Mouse (Mus musculus): ENCODE results near the gene Gm13078. TPM values are rescaled to one million over a fixed set of nuclear protein-coding genes. Genes with fewer than 3 reads are reported as not detected.

Gm13078 gene
- not detected in 2 replicates for polyA plus RNA-seq (2012; rRNA removed)
- polyA plus RNA-seq (2014; fragmentation: Nextera tagmentation; extraction: Ambion mirVana), result not detected in 2 replicates

DNA sequence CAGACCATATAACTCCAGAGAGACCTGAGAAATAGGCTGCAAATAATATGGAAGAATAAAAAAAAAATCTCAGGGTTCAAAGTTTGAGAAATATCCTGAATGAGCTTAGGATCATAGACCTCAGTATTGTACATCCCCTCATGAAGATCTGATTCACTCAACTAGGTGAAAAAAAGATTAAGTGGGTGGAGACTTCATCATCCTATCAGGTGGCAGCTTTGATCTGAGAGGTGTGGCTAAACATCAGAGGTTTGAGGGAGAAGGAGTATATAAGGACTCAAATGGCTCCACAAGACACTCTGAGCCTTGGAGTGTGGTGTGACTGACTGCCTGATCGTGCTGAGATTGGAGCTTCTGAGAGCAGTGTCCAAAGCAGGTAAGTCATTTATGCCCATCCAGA lies at the start of gene Gm13078:
Gm13078 (plus strand) TSS at position 301 of the 400 bp plus-strand sequence.
- H3K4me1 ChIP-seq (replicated peaks; ENCODE audit: control insufficient read depth in 2 of 2, insufficient read depth in 2 of 2, low read length in 1 of 2), result no peaks in the 10 kb centered on the region
- H3K9me3 ChIP-seq (ENCODE audit: control insufficient read depth, low read length), result no peaks in the 10 kb centered on the region
- H3K27me3 ChIP-seq (ENCODE audit: control insufficient read depth, insufficient read depth, low read length), result no peaks in the 10 kb centered on the region
- no peak for TF ChIP-seq EP300 (IDR thresholded peaks at IDR 0.05; ENCODE audit: low read depth)
- TF ChIP-seq CTCF (IDR thresholded peaks at IDR 0.05; ENCODE audit: low read depth), result no peak
- no peak within 1 kb of the TSS for H3K4me3 ChIP-seq (ENCODE audit: insufficient read depth in 1 of 2, low read depth in 2 of 2, low read length in 2 of 2)
- no peak for DNase-seq (ENCODE audit: low read depth in 3 of 3, low spot score in 3 of 3)
- no peak for ATAC-seq (ENCODE audit: insufficient read depth)
- no peak within 1 kb of the TSS for H3K27ac ChIP-seq
- H3K9ac ChIP-seq (replicated peaks), result no peak within 1 kb of the TSS
- WGBS (ENCODE audit: insufficient replicate concordance), result 58% methylated on average over 1 of the region's 1 CpGs
- H3K4me2 ChIP-seq (ENCODE audit: low read depth), result no peak within 1 kb of the TSS
- no peaks in the 10 kb centered on the region for H3K36me3 ChIP-seq (replicated peaks; ENCODE audit: control insufficient read depth, insufficient read depth, low read depth)

- H3K9ac ChIP-seq (replicated peaks), result no peak within 1 kb of the TSS
- ATAC-seq (ENCODE audit: insufficient read depth), result no peak
- no peak within 1 kb of the TSS for H3K4me2 ChIP-seq (ENCODE audit: low read depth)
- no peaks in the 10 kb centered on the region for H3K36me3 ChIP-seq (replicated peaks; ENCODE audit: control insufficient read depth, insufficient read depth, low read depth)
- no peak within 1 kb of the TSS for H3K4me3 ChIP-seq (ENCODE audit: insufficient read depth in 1 of 2, low read depth in 2 of 2, low read length in 2 of 2)
- 0 out of 2 replicates have a peak, but pooled peaks cover 2% of the 10 kb centered on the region for H3K9me3 ChIP-seq (ENCODE audit: control insufficient read depth, low read length)
- no peak within 1 kb of the TSS for H3K27ac ChIP-seq
- H3K27me3 ChIP-seq (ENCODE audit: control insufficient read depth, insufficient read depth, low read length), result no peaks in the 10 kb centered on the region
- 46% methylated on average over 2 of the region's 2 CpGs for WGBS (ENCODE audit: insufficient replicate concordance)
- no peak for TF ChIP-seq EP300 (IDR thresholded peaks at IDR 0.05; ENCODE audit: low read depth)
- TF ChIP-seq CTCF (IDR thresholded peaks at IDR 0.05; ENCODE audit: low read depth), result no peak
- no peak for DNase-seq (ENCODE audit: low read depth in 3 of 3, low spot score in 3 of 3)
- no peaks in the 10 kb centered on the region for H3K4me1 ChIP-seq (replicated peaks; ENCODE audit: control insufficient read depth in 2 of 2, insufficient read depth in 2 of 2, low read length in 1 of 2)
These were observed 16.6 kb upstream of the Gm13078 start, which contains the start of gene Gm13089 for GRCm38 (mm10) chr4:143702611-143703010. Gm13089 (minus strand) TSS chr4:143702711.

Other genes with a start within 250 kb of the Gm13078 start
- gene Gm13043, start 208.1 kb upstream of the Gm13078 start, polyA plus RNA-seq (2012; rRNA removed), result not detected in 2 replicates
- not detected in 2 replicates for gene Gm13043, start 208.1 kb upstream of the Gm13078 start, polyA plus RNA-seq (2014; fragmentation: Nextera tagmentation; extraction: Ambion mirVana)
- not detected in 2 replicates for gene Gm13040, start 183.5 kb upstream of the Gm13078 start, polyA plus RNA-seq (2012; rRNA removed)
- not detected in 2 replicates for gene Gm13040, start 183.5 kb upstream of the Gm13078 start, polyA plus RNA-seq (2014; fragmentation: Nextera tagmentation; extraction: Ambion mirVana)
- gene BC080695, start 167.8 kb upstream of the Gm13078 start, polyA plus RNA-seq (2012; rRNA removed), result not detected in 2 replicates
- gene BC080695, start 167.8 kb upstream of the Gm13078 start, polyA plus RNA-seq (2014; fragmentation: Nextera tagmentation; extraction: Ambion mirVana), result not detected in 2 replicates
- gene Gm13057, start 167.7 kb upstream of the Gm13078 start, polyA plus RNA-seq (2012; rRNA removed), result not detected in 2 replicates
- not detected in 2 replicates for gene Gm13057, start 167.7 kb upstream of the Gm13078 start, polyA plus RNA-seq (2014; fragmentation: Nextera tagmentation; extraction: Ambion mirVana)
- gene Gm13083, start 104.5 kb upstream of the Gm13078 start, polyA plus RNA-seq (2012; rRNA removed), result not detected in 2 replicates
- not detected in 2 replicates for gene Gm13083, start 104.5 kb upstream of the Gm13078 start, polyA plus RNA-seq (2014; fragmentation: Nextera tagmentation; extraction: Ambion mirVana)
- gene Gm13088, start 62.2 kb upstream of the Gm13078 start, polyA plus RNA-seq (2012; rRNA removed), result not detected in 2 replicates
- not detected in 2 replicates for gene Gm13088, start 62.2 kb upstream of the Gm13078 start, polyA plus RNA-seq (2014; fragmentation: Nextera tagmentation; extraction: Ambion mirVana)
- not detected in 2 replicates for gene Gm13089, start 16.7 kb upstream of the Gm13078 start, polyA plus RNA-seq (2012; rRNA removed)
- not detected in 2 replicates for gene Gm13089, start 16.7 kb upstream of the Gm13078 start, polyA plus RNA-seq (2014; fragmentation: Nextera tagmentation; extraction: Ambion mirVana)
- gene Gm13023, start 69.9 kb downstream of the Gm13078 start, polyA plus RNA-seq (2012; rRNA removed), result not detected in 2 replicates
- gene Gm13023, start 69.9 kb downstream of the Gm13078 start, polyA plus RNA-seq (2014; fragmentation: Nextera tagmentation; extraction: Ambion mirVana), result not detected in 2 replicates
- not detected in 2 replicates for gene Gm13084, start 96.6 kb downstream of the Gm13078 start, polyA plus RNA-seq (2012; rRNA removed)
- not detected in 2 replicates for gene Gm13084, start 96.6 kb downstream of the Gm13078 start, polyA plus RNA-seq (2014; fragmentation: Nextera tagmentation; extraction: Ambion mirVana)
- not detected in 2 replicates for gene Gm13103, start 127.0 kb downstream of the Gm13078 start, polyA plus RNA-seq (2012; rRNA removed)
- not detected in 2 replicates for gene Gm13103, start 127.0 kb downstream of the Gm13078 start, polyA plus RNA-seq (2014; fragmentation: Nextera tagmentation; extraction: Ambion mirVana)
- gene Pramef6, start 180.9 kb downstream of the Gm13078 start, polyA plus RNA-seq (2012; rRNA removed), result not detected in 2 replicates
- gene Pramef6, start 180.9 kb downstream of the Gm13078 start, polyA plus RNA-seq (2014; fragmentation: Nextera tagmentation; extraction: Ambion mirVana), result not detected in 2 replicates
- gene Pramef25, start 231.6 kb downstream of the Gm13078 start, polyA plus RNA-seq (2012; rRNA removed), result not detected in 2 replicates
- not detected in 2 replicates for gene Pramef25, start 231.6 kb downstream of the Gm13078 start, polyA plus RNA-seq (2014; fragmentation: Nextera tagmentation; extraction: Ambion mirVana)
- gene Gm13101, start 247.5 kb downstream of the Gm13078 start, polyA plus RNA-seq (2012; rRNA removed), result not detected in 2 replicates
- not detected in 2 replicates for gene Gm13101, start 247.5 kb downstream of the Gm13078 start, polyA plus RNA-seq (2014; fragmentation: Nextera tagmentation; extraction: Ambion mirVana)

All from liver, embryonic 14.5 days (tissue).